Mouse (Mus musculus) heart, postnatal 0 days (tissue): ENCODE measurements at regions not wholly inside any gene's neighbourhood (a gene's known extent, or its start where the extent isn't known, plus 50 kb on each side); places are given as distances from the start of the nearest gene placed in this dataset.

ENCODE experiments used
- CTCF ChIP-seq: IDR thresholded peaks from 2 replicates; pipeline ENCODE4 v1.5.1; 2016; ENCODE audit warnings: antibody characterized with exemption, control low read depth, low read depth
- EP300 ChIP-seq: IDR thresholded peaks from 2 replicates; pipeline ENCODE4 v1.6.1; 2016; ENCODE audit warnings: antibody characterized with exemption, low read depth

DNA sequence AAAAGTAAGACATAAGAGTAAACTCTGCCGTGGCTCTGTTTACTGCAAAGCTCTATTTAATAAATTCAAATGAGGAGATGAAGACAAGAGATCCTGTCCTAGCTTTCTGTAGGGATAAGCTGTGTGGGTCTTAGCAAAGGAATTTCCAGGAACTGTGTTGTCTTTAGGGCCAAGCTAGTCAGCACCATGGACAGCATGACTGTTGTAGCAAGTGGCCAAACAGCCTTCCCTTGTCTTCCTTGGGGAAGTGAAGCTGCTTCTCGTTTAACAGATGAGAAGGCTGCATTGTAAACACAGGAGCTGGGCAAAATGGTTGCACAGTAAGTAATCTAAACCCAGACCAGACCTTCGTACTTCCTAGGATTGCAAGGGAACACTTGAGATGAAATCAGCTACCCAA lies 67.4 kb upstream of the Cbln4 start:
- TF ChIP-seq CTCF, result no peak
- TF ChIP-seq EP300, result no peak
